Mouse (Mus musculus): ENCODE results near the gene Arntl.

Gene Arntl

DNA sequence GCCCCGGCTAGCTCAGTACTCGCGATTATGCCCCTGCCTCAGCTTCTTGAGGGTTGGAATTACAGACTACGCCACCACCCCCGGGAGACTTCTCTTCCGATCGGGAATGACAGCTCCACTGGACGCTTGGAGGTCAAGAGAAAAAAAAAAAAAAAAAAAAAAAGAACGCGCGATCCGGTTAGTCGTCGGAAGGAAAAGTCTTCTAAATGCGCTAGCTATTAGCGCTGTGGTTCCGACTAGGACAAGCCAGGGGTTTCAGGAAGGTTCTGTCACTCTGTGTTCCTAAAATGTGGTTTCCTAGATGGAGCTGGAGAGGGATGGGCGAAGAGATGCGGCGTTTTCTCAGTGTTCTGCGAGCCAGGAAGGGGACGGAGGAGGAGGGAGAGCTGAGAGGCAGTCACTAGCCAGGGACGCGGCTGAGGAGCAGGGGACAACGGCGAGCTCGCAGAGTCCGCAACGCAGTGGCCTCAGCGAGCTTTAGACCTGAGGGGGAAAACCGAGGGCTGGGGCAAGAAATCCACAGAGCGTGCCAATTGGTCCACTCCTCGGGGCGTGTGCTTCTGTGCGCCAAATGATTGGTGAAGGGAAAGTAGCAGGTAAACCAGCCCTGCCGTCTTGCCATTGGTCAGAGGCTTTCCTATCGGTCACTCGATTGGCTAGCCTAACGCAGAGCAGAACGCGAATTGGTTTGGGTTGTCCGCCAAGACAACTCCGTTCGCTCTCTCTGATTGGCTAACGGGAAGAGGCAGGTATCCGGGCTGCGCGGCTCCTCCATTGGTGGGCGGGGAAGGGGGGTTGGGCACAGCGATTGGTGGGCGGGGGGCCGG, at the start of gene Arntl:
TSS of gene Arntl (plus strand) at position 822 of the 827 bp plus-strand sequence.
- DNase-seq: peak; percentile 96 to 99

DNA sequence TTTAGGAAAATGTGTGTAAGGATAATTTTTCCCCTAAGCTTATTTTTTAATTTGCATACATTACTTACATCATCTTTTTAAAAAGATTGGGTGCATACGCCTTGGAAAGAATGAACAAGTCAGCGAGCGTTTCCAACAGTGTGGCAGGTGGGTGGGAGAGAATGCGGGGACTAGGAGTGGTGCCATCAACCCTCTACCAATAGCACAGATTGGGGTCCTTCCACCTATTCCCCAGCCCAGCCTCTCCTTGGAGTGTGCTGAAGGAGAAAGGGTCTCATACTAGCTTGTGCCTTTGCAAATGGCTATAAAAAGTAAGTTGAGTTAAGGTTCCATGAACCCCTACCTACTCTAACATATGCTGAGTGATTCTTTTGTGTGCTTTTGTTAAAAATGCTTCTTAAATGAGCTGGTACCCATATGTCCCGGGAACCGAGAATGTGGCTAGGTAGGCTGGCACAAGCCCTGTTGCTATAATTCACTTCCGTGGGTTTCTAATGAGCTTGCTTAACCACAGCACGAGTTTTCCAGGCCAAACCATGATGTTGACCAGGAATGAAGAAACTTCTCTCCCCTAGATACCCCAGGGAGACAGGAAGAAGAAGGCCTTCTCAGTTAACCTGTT, 46.1 kb upstream of the Arntl start:
- DNase-seq: no peak

DNA sequence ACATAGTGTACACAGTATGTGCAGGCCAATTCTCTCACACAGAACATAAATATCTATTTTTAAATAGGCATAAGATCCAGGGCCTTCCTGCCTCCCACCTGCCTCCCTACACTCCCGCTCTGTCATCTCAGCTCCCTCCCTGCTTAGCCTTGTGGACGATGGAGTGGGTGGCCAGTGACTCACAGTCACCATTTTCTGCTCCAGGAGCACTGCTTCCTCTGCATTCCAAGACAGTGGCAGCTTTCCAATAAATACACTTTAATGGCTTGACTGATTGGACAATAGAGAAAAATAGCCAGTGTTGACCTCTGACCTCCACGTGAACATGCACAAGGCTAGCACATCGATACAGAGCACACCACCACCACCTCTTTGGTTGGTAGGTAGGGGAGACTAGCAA, 42.5 kb upstream of the Arntl start:
- DNase-seq: peak; percentile 37 to 66

DNA sequence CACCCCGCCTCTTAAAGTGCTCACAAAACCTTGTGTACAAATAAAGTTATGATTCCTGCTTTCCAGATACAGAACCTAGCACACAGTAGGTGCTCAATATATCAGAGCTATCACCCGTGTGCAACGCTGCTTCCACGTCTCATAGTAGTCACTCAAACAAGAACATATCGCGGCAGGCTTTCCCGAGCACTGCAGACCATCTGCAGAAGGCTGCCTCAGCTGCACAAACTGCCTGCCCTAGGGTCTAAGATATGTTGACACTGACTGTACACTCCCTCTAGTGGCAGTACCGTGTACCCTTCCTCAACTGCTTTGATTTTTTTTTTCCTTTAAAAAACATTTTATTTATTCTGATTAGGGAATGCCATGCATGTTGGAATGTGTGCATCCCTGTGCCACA, 40.2 kb upstream of the Arntl start:
- peak; percentile 57 to 62 for DNase-seq

DNA sequence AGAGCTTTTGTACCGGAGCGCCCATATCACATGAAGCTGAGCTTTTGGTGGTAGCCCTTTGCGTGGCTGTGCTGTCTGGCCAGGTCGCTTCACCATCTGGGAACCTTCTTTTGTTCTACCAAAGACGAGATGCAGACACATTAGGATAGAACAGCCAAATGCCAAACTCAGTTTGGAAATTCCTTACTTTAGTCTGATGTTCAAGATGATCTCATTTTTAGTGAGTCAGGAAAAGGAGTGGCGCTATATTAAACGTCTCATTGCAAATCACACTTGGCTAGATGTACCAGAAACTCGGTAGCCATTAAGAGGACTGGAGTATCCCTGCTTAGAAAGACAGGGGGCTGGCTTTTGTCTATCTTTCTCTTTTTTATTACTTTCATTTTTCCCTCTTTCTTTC, 38.7 kb upstream of the Arntl start:
- DNase-seq: no peak

DNA sequence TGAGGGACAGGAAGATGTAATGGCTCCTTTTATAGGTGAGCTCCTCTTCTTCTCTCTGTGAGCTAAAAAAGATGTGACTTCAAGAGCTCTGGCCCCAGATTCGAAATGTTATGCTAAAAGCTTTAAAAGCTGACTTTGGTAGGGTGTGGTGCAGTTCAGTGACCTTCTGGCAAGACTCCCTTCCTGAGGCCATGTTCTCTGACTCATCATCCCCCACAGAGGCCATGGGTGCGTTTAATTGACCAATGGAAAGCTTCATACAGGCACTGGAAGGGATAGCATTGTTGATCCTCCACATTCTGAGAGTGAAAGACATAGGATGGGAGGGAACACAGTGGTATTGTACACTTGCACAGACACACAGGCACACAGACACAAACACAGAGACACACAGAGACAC, 34.8 kb upstream of the Arntl start:
- peak in 1 of 2 experiments; percentile 35 for DNase-seq

DNA sequence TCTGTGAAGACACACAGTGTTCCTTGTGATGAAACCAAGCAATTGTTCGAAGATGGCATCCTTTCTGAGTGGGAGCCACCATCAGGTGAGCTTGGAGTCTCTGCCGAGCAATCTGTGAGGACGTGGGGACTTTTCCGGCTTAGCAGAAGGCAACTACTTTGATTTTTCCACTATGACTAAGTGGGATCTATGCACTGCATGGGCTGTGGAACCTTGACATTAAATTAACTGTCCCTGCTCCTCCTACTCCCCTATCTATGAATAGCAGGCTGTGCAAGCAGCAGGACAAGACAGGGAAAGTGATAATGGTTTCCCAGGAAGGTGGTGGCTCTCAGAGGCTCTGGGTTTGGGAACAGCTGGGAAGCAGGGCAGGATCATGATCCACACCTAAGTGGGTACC, 31.8 kb upstream of the Arntl start:
- no peak for DNase-seq

DNA sequence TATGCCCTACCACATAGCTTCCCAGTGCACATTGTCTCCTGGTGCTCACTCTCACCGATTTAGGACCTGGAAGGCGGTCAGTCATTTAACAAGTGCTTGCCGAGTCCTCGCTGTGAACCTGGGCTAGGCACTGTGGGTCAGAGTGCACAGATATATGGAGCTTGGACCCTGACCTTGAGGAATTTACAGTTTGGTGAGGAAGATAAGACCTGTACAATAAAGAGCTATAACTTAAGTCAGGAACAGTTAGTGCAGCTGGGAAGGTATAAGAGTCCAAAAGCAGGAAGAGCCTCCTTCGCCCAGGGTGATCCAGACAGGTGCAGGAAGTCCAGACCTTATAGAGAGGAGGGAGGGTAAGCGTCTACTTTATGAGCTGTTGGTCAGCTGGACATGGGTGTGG, 29.2 kb upstream of the Arntl start:
- no peak for DNase-seq

DNA sequence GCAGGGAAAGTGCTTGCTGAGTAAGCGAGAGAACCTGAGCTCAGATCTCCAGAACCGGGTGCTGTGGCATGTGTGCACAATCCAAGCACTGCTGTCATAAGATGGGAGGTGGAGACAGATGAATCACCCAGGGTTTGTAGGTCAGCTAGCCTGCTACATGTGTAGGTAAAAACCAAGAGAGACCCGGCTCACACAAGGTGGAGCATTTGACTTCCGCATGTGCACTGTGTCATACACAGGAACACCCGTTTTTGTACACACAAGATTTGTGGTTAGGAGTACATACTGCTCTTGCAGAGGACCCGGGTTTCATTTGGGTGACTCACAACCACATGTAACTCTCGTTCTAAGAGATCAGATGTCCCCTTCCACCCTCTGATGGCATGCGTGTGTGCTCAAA, 23.5 kb upstream of the Arntl start:
- DNase-seq: no peak

DNA sequence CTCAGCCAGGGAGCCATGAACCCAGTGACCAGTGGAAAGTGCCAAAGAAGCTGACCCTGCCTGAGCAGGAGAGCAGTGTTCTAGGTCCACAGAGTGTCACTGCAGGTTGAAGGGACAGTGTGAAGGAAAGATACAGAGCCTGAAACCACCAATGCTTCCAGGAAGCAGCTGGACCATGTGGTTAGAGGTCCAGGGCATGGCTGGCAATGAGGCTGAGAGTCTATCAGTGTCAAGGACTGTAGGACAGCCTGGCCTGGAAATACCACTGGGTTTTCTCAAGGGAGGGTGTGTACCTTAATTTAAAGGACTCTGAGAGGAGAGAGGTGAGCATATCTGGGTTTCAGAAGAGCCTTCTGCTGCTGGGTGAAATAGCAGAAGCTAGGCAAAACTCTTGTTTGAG, 22.2 kb upstream of the Arntl start:
- no peak for DNase-seq

DNA sequence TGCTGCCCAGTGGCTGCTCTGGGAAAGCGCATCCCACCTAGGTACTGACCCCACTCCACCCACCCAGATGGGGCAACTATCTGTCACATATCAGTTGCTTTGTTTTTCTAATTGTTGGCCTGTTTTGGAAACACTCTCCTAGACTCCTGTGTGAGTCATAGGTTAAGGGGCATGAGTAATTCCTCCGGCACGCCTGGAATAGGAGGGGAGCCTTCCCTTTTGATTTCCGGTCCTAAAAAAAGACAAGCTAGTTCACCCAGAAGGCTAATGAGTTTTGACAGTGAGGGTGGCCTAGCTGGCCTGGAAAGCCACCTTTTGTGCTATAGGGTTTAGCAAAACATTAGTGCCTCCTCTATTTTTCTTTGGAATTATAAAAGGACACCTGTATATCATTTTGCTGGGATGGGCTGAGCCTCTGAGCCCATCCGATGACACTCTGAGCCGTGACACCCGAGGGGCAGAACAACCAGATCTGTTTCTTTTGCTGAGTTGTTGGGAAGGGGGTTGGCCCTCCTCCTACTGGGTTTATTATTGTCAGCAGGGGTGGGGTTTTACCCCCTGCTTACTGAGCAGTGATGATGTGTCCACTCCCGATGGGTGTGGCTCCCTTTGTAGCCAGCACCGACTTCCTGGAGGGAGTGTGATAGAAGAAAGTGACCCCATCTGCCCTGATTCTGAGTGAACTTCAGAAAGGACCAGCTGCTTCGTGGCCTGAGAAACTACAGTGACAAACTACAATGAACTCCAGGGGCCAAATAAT, 21.0 kb upstream of the Arntl start:
- DNase-seq: peak; percentile 23 to 64

DNA sequence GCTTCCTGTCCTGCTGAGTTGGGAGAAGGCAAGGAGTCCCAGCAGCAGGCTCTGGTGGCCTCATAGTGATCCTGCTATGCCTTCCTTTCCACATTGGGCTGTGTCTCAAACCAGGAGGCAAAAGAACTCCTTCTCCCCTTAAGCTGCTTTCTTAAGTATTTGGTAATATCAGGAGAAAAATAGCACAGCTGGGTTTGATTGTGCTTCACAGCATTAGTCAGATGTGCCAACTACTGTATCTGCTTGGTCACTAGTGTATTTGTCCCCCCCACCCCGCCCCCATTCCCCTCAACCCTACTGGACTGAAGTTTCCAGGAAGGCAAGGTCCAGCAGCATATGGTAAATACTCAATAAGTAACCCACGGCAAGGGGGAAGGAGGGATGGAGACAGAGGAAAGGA, 19.2 kb upstream of the Arntl start:
- no peak for DNase-seq

DNA sequence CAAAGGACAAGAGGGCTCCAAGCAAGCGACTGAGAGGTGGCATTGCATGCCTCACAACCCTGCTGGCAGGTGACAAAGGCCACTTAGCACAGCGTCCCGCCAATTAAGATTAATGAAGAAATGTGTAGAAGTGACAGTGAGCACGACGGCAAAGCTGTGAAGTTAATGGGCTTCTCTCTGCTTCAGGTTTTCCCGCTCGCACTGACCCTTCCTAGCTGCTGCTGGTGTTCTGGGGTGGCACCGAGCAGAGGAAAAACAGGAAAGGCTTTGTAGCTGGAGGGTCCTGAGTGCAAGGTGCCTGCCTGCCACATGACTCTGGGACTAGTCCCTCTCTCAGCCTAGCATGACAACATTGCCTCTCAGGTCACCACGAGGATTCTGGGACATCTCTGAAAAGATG, 18.7 kb upstream of the Arntl start:
- no peak for DNase-seq

DNA sequence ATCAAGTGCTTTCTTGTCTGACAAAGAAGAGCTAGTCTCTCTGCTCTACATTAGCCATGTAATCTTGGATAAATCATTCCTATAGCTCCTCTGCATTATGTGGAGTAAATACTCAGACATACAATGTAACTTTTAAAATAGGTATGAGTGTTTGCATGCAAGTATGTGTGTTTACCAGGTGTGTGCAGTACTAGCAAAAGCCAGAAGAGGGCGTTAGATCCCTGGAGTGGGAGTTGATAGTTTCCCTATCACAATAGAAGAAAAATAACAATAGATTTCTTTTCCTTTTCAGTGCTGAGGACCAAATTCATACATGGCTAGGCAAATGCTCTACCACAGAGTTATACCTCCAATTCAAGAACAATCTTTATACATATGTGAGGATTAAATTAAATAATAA, 15.5 kb upstream of the Arntl start:
- DNase-seq: peak in 1 of 2 experiments; percentile 23

DNA sequence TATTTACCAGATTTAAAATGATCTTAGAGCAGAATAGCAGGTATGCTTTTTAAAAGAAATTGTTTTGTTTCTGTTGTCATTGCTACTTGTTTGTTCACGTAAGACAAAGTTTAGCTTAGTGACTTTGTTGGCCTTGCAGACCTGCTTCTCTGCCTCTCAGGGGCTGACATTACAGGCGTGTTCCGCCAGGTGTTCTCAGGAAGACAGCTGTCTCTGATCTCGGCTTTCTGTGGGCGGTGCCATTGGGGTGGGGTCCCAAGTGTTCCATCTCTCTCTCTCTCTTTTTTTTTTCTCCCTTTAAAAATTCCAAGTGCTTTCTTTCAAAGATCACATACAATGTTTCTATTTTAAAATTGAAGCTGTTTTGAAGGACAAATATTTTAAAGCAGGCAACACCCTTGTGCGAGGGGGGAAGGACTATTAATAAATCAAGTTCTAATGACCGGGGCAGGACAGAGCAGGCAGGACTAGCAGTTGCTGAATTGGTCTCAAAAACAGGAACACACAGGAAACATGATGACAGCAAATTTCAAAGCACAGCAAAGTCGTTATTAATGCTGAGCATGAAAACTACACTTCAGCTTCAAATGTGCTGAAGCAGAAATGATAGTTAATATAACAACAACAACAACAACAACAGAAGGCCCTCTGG, 14.4 kb upstream of the Arntl start:
- DNase-seq: peak; percentile 11 to 46

DNA sequence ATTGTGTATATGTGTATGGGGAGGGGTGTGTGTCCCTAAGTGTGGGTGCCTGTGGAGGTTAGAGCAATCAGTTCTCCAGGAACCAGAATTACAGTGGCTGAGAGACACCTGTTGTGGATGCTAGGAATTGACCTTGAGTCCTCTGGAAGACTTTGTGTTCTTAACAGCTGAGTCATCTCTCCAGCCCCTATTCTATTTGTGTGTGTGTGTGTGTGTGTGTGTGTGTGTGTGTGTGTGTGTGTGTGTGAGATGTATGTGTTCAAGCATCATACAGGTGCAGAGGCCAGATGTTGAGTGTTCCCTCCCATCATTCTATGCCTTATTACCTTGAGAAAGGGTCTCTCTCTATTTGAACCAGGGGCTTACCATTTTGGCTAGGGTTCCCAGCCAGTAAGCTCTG, 13.4 kb upstream of the Arntl start:
- DNase-seq: no peak

DNA sequence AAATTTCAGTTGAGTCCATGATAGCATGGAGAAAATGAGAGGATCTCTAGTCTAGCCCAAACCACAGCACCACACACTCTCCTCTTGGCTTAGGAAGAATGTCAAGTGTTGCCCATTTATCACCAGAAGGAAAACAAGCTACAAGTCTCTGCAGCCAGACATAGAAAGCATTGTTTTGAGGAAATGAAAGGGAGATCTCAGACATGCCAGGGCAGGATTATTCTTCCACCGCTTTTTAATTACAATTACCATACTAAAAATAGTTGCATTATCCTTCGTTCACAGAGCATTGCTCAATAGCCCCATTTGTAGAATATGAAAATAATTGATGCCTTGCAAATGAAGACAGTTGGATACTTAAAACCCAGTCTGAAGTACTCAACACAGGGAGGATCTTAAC, 12.0 kb upstream of the Arntl start:
- no peak for DNase-seq

DNA sequence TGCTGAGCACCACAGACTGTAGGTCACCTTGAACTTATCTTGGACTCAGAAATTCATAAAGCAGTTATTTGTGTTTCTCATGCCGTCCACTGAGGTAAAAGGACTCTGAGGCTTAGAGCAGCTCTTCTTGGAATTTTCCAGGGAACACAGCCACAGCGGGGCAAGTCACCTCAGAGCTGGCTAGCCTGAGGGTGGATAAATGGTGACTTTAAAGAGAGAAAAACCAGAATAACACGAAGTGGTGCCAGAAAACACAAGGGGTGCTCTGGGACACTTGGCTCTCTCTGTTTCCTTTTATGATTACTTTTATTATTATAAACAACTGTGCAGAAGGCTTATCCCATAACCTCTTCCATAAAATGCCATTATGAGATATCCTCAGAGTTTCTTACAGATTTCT, 11.1 kb upstream of the Arntl start:
- no peak for DNase-seq

DNA sequence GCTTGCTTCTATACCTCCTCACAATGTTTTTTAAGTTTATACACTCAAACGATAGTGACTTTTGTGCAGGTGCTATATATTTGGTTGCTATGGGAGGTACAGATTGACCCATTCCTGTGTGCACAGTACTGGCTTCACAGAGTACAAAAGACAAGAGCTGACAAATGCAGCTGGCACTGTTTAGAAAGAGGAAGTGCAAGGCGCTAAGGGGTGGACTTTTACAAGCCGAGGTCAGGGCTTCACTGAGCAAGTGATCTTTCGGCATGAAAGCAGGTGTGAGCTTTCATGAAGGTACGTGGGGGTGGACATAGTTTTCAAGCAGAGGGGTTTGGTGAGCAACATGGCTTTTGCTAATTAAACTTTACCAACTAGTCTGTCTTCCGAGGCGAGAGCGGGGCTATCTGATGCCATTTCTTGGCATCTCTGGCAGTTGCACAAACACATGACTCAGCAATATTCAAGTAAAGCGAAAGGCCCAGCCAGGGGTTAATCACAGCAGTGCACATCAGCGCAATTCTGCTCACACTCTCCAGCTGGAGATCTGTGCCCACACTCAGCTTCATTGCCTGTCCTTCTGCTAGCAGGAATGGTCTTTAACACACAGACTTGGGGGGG, 10.0 kb upstream of the Arntl start:
- peak in 1 of 2 experiments; percentile 23 for DNase-seq

DNA sequence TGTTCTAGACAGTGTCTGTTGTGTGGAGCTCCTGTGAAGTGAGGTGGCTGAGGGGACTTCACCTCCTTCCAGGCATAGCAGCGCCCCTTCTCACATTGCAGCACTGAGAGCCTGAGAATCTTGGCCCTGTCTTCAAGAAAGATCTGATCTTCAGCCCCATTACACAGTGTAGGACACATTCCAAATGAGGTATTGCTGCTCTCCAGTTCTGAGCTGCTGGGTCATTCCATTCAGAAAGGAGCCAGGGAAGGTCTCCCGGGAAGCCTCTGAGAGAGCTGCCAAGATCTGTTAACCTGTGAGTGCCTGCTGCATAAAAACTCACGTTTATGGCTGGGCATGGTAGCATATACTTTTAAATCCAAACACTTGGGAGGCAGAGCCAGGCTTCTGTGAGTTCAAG, 5.7 kb upstream of the Arntl start:
- DNase-seq: peak; percentile 33 to 60

DNA sequence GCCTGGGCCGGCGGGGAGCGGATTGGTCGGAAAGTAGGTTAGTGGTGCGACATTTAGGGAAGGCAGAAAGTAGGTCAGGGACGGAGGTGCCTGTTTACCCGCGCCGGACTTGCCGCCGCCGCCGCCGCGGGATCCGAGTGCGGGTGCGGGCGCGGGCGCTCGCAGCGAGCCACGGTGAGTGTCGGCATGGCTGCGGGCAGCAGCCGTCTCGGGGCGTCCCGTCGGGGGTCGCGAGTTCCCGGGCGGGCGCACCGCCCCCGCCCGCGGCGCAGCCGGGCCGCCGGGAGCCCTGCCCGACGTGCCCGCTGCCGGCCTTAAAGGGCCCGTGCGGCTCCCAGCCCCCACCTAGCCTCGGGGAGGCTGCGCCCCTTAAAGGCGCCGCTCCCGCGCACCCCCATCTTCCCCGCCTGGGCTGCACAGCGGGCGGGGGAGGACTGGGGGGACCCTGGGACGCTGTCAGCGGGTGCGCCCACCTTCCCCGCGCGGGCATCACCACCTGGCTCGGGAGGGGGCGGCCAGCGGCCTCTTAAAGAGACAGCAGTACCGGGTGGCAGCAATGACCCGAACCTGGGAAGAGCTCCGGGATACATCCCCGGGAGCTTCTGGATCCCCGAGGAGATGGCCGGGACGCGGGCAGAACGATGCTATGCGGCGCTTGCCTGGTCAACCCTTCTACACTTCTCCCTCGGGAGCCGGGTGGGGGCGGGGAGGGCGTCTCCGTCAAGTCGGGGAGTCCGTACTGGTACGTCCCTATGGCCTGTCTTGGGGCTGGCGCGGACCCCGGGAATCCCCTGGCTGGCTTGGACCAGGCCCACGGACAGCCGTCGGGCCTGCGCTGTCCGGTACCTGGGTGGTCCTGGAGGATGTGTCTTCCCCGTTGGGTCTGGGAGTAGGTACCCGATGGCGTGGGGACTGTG, 464 bp downstream of the Arntl start:
- DNase-seq: peak; percentile 48 to 83

DNA sequence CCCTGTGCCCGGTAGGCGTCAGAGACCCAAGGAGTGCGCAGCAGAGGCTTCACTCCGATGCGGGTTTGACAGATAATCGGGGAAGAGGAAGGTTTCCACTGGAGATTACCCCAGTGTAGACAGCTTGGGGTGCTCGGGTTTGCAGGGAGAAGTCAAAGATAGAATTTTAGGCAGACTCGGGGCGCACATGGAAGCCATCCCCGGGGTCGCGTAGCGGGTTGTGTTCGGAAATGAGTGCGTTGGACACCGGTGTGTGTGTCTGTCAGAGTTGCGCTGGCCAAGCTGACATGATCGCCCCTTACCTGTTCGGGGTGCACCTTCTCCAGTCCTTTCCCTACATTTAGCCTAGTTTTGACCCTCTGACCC, 1.1 kb downstream of the Arntl start:
- DNase-seq: peak in 1 of 2 experiments; percentile 10

Data from kidney, postnatal 36 days (tissue).